Mouse (Mus musculus) CH12.LX (cell line): ENCODE measurements around the gene Nat10.

ENCODE experiments used
- CTCF ChIP-seq, 2 experiments: IDR thresholded peaks in 1 of 2; conservative IDR thresholded peaks in 1 of 2; 2 replicates each; pipeline ENCODE4 v1.5.1; 2011 to 2012; ENCODE audit warnings: low read depth in 2 of 2, low read length in 2 of 2, improper control_type of control experiment in 1 of 2, inconsistent platforms in 1 of 2, mild to moderate bottlenecking in 1 of 2, moderate library complexity in 1 of 2
- ELF1 ChIP-seq: IDR thresholded peaks from 2 replicates; pipeline ENCODE4 v1.6.1; 2014; ENCODE audit warnings: low read depth, mild to moderate bottlenecking, inconsistent platforms, low read length, improper control_type of control experiment
- EP300 ChIP-seq: IDR thresholded peaks from 2 replicates; pipeline ENCODE4 v1.6.1; 2011; ENCODE audit warnings: low read length, improper control_type of control experiment
- ETS1 ChIP-seq: conservative IDR thresholded peaks from 2 replicates; pipeline ENCODE4 v1.6.1; 2012; ENCODE audit warnings: low read depth, mild to moderate bottlenecking, inconsistent platforms, low read length, improper control_type of control experiment, moderate library complexity
- HCFC1 ChIP-seq: IDR thresholded peaks from 2 replicates; pipeline ENCODE4 v1.6.1; 2012; ENCODE audit warnings: low read depth, mild to moderate bottlenecking, inconsistent platforms, low read length, improper control_type of control experiment
- KAT2A ChIP-seq: IDR thresholded peaks from 2 replicates; pipeline ENCODE4 v1.6.1; 2012; ENCODE audit warnings: low read length, improper control_type of control experiment, inconsistent platforms; ENCODE audit not compliant: insufficient replicate concordance
- MAZ ChIP-seq: IDR thresholded peaks from 2 replicates; pipeline ENCODE4 v1.6.1; 2012; ENCODE audit warnings: low read depth, mild to moderate bottlenecking, inconsistent platforms, low read length, improper control_type of control experiment, moderate library complexity
- SMC3 ChIP-seq: IDR thresholded peaks from 2 replicates; pipeline ENCODE4 v1.6.1; 2011; ENCODE audit warnings: low read depth, low read length, improper control_type of control experiment
- ZNF384 ChIP-seq: IDR thresholded peaks from 2 replicates; pipeline ENCODE4 v1.6.1; 2012; ENCODE audit warnings: low read depth, low read length, improper control_type of control experiment, inconsistent platforms

- TF ChIP-seq KAT2A (no peak), EP300 (no peak), SMC3 (no peak), CTCF (conservative IDR thresholded peaks at IDR 0.05 in 1 of 2, IDR thresholded peaks at IDR 0.05 in 1 of 2; ENCODE audit: low read depth in 2 of 2, low read length in 2 of 2) (no peak), MAZ (no peak), ETS1 (no peak), HCFC1 (no peak), ELF1 (no peak), ZNF384 (no peak)
These were observed 18.2 kb downstream of the Nat10 start for GRCm38 (mm10) chr2:103742821-103743220.
